Mouse (Mus musculus): Measurements from ENCODE around the gene Slc6a21. TPM values are rescaled to one million over a fixed set of nuclear protein-coding genes. Genes with fewer than 3 reads are reported as not detected.

Gene Slc6a21
- polyA plus RNA-seq (2012; rRNA removed) = 0.03 and 0.12 TPM in 2 replicates

DNA sequence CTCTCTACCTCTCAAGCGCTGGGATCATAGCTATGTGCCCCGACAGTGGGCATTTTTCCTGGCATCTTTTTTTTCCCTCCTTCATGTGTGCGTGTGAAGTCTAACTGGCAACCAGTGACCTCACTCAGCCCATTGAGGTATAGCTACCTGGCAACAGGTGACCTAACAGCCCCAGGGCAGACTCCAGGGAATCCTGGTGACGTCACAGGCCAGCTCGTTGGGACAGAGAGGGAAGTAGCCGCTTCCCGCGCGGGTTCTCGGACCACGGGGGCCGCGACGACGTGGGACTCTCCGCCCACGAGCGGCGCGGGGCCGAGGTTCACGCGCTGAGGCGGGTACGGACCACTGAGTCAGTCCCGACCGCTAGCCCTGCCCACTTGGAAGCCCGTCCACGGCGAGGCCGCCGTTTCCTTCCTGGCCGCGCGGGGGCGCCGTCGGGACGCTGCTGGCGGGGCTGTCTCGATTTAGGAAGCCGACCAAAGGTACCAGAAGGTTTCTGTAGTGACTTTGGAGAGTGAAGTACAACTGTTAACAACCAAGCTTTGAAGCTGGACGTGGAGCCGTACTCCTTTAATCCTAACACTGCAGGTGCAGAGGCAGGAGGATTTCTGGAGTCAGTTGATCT lies at the start of gene Slc6a21:
Gene Slc6a21 (plus strand): TSS at position 378 of the 625 bp plus-strand sequence.

DNA sequence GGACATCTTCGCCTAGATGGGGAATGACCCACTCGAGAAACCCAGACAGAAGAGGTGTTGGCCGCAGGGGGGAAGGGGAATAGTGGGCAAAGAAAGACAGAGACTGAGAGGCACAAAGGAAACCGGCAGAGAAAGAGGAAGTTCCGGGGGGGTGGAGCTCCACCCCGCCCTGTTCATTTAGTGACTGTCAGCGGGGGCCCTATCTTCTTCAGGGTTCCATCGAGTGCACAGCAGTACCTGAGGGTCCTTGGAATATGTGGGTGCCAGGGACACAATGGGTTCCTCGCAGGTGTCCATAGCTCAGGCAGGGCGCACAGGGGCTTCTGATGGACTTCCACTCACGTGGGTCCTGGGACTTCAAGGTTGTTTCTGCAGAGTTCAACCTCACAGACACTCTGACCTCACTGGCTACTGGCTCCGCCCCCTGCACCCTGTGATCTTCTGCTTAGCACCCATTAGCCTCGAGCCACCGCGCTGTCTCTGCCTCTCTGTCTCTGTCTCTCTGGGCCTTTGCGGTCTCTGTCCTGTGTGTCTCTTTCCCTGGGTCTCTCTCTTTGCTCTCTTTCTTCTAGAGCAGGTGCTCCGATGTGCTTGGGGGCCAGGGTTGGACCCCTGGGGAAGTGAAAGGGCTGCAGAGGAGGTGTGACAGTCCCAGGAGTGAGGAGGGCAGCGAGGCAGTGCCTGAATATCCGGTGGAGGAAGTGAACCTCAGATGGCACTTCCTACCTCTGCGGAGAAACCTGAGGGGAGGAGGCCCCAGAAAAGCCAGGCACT lies 38.4 kb upstream of the Slc6a21 start, which contains the start of gene Cd37:
Gene Cd37 (minus strand): TSS at position 393 of the 774 bp plus-strand sequence.

DNA sequence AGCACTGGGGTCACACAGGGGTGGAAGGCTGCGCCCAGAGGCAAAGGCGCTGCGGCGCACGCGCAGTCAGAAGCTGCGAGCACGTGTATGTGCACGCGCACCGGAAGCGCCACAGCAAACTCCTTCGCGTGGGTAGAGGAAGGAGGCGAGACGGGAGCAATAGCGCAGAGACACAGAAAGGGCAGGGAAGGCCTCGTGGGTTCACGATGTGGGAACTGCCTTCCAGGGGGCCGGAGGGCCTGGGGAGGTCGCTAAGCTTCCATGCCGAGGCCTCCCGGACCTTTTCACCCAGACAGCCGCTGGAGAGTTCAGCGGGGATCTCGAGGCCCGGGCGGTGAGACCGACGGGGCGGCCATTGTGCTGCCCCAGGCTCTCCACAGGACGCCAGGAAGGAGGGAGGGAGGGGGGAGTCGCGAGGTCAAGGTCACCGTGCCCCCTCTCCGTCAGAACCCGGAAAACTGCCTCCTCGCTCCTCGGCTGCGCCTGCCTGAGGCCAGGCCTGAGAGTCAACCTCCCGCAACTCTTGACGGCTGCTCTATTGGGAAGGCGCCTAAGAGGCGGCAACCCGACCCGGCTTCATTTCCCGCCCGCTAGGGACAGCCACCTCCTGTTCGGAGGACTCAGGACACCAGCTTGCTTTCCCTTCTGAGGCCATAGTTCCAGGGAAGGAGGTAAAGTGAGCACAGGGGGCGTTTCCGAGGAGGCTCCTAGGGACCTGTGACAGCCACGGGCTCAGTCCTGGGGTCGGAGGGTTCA lies 36.5 kb upstream of the Slc6a21 start, which contains the start of gene Slc6a16:
Gene Slc6a16 (plus strand): TSS at position 453 of the 756 bp plus-strand sequence.

DNA sequence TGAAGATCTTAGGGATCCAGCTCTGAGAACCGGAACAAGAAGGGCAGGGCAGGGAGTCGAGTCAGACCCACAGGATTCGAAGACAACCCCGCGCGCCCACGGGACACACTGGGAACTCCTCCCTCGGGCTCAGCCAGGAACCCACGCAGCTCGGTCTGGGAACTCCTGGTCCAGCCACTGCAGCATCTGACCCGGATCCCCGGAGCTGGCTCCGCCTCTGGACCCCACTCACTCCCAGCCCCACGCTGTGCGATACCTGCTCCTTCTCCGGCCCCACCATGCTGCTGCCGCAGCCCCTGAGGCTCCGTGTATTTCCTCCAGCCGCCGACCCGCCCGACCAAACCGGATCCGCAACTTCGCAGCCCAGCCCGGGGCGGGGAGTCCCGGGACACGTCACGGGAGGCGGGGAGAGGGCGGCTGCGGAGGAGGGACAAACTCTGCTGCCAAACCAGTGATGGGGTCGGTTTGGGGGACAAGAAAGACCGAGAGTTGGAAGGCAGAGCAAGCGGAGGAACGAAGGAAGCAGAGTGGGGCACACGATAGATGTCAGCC lies 56.2 kb downstream of the Slc6a21 start, which contains the start of gene Trpm4:
Gene Trpm4 (minus strand): TSS at position 350 of the 552 bp plus-strand sequence.

DNA sequence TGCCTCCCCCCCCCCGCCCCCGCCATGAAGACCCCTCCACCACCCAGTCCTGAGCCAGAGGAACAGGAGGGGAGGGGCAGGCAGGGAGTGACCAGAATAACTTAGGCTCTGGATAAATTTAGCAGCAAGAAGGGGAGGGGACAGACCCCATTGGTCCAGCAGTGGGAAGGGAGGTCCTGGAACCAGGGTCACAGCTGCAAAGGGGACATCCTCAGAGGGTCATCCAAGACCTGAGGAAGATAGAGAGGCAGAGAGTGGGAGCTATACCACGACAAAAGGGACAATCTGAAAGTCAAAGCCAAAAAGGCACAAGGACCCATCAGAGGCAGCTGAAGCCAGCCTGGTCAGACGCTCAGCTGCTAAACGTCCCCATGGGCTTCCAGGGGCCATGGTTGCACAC lies 57.7 kb downstream of the Slc6a21 start, which contains the start of gene Hrc:
Gene Hrc (plus strand): TSS at position 235 of the 400 bp plus-strand sequence.

Other genes with a start within 250 kb of the Slc6a21 start
- gene Prr12, start 224.6 kb upstream of the Slc6a21 start, polyA plus RNA-seq (2012; rRNA removed) = 9.9 and 13.2 TPM in 2 replicates
- gene Nosip, start 215.1 kb upstream of the Slc6a21 start, polyA plus RNA-seq (2012; rRNA removed) = 74.9 and 77.9 TPM in 2 replicates
- 17.9 and 18.6 TPM in 2 replicates for gene Prrg2, start 214.8 kb upstream of the Slc6a21 start, polyA plus RNA-seq (2012; rRNA removed)
- 34.7 and 64.0 TPM in 2 replicates for gene Rcn3, start 185.3 kb upstream of the Slc6a21 start, polyA plus RNA-seq (2012; rRNA removed)
- gene Fcgrt, start 173.7 kb upstream of the Slc6a21 start, polyA plus RNA-seq (2012; rRNA removed) = 15.8 and 18.4 TPM in 2 replicates
- gene Rps11, start 153.1 kb upstream of the Slc6a21 start, polyA plus RNA-seq (2012; rRNA removed) = 524 and 549 TPM in 2 replicates
- gene Rpl13a, start 148.8 kb upstream of the Slc6a21 start, polyA plus RNA-seq (2012; rRNA removed) = 2,210 and 2,469 TPM in 2 replicates
- 0.21 and 0.34 TPM in 2 replicates for gene Gm45713, start 141.3 kb upstream of the Slc6a21 start, polyA plus RNA-seq (2012; rRNA removed)
- 7.5 and 9.1 TPM in 2 replicates for gene Flt3l, start 141.1 kb upstream of the Slc6a21 start, polyA plus RNA-seq (2012; rRNA removed)
- 144 and 160 TPM in 2 replicates for gene Pih1d1, start 123.2 kb upstream of the Slc6a21 start, polyA plus RNA-seq (2012; rRNA removed)
- 13.3 and 16.7 TPM in 2 replicates for gene Aldh16a1, start 122.9 kb upstream of the Slc6a21 start, polyA plus RNA-seq (2012; rRNA removed)
- gene Slc17a7, start 113.6 kb upstream of the Slc6a21 start, polyA plus RNA-seq (2012; rRNA removed) = 45.9 and 55.3 TPM in 2 replicates
- gene Gfy, start 97.9 kb upstream of the Slc6a21 start, polyA plus RNA-seq (2012; rRNA removed) = 0.16 and 0.22 TPM in 2 replicates
- 0.19 and 0.21 TPM in 2 replicates for gene Pth2, start 96.5 kb upstream of the Slc6a21 start, polyA plus RNA-seq (2012; rRNA removed)
- gene Ccdc155, start 72.6 kb upstream of the Slc6a21 start, polyA plus RNA-seq (2012; rRNA removed) = 0.56 and 0.74 TPM in 2 replicates
- gene Dkkl1, start 65.4 kb upstream of the Slc6a21 start, polyA plus RNA-seq (2012; rRNA removed) = 5.7 and 5.9 TPM in 2 replicates
- 57.7 and 65.9 TPM in 2 replicates for gene Tead2, start 61.8 kb upstream of the Slc6a21 start, polyA plus RNA-seq (2012; rRNA removed)
- 1.5 and 1.6 TPM in 2 replicates for gene Cd37, start 38.4 kb upstream of the Slc6a21 start, polyA plus RNA-seq (2012; rRNA removed)
- 2.1 and 2.2 TPM in 2 replicates for gene Slc6a16, start 36.4 kb upstream of the Slc6a21 start, polyA plus RNA-seq (2012; rRNA removed)
- 23.4 and 26.7 TPM in 2 replicates for gene Trpm4, start 56.3 kb downstream of the Slc6a21 start, polyA plus RNA-seq (2012; rRNA removed)
- 0.35 and 2.8 TPM in 2 replicates for gene Hrc, start 57.8 kb downstream of the Slc6a21 start, polyA plus RNA-seq (2012; rRNA removed)
- 60.6 and 63.5 TPM in 2 replicates for gene Ppfia3, start 89.5 kb downstream of the Slc6a21 start, polyA plus RNA-seq (2012; rRNA removed)
- gene Lin7b, start 93.1 kb downstream of the Slc6a21 start, polyA plus RNA-seq (2012; rRNA removed) = 59.8 and 63.1 TPM in 2 replicates
- 619 and 668 TPM in 2 replicates for gene Snrnp70, start 118.2 kb downstream of the Slc6a21 start, polyA plus RNA-seq (2012; rRNA removed)
- 0.03 TPM in 1 of 2 replicates, not detected in the other for gene Kcna7, start 128.1 kb downstream of the Slc6a21 start, polyA plus RNA-seq (2012; rRNA removed)
- 0.06 and 0.13 TPM in 2 replicates for gene Ntf5, start 136.2 kb downstream of the Slc6a21 start, polyA plus RNA-seq (2012; rRNA removed)
- 0.31 and 0.66 TPM in 2 replicates for gene Lhb, start 143.3 kb downstream of the Slc6a21 start, polyA plus RNA-seq (2012; rRNA removed)
- gene Gys1, start 157.3 kb downstream of the Slc6a21 start, polyA plus RNA-seq (2012; rRNA removed) = 23.7 and 24.0 TPM in 2 replicates
- 114 and 117 TPM in 2 replicates for gene Ruvbl2, start 160.6 kb downstream of the Slc6a21 start, polyA plus RNA-seq (2012; rRNA removed)
- 1,600 and 1,742 TPM in 2 replicates for gene Ftl1, start 182.4 kb downstream of the Slc6a21 start, polyA plus RNA-seq (2012; rRNA removed)
- gene Bax, start 189.4 kb downstream of the Slc6a21 start, polyA plus RNA-seq (2012; rRNA removed) = 176 and 188 TPM in 2 replicates
- gene Tulp2, start 204.4 kb downstream of the Slc6a21 start, polyA plus RNA-seq (2012; rRNA removed) = 0.22 and 0.32 TPM in 2 replicates
- gene Gm45808, start 209.3 kb downstream of the Slc6a21 start, polyA plus RNA-seq (2012; rRNA removed) = 0.17 TPM in 1 of 2 replicates, not detected in the other
- gene Dhdh, start 211.3 kb downstream of the Slc6a21 start, polyA plus RNA-seq (2012; rRNA removed) = 3.0 and 3.2 TPM in 2 replicates
- gene Nucb1, start 232.9 kb downstream of the Slc6a21 start, polyA plus RNA-seq (2012; rRNA removed) = 99.6 and 103 TPM in 2 replicates
- gene Ppp1r15a, start 248.8 kb downstream of the Slc6a21 start, polyA plus RNA-seq (2012; rRNA removed) = 13.4 and 14.0 TPM in 2 replicates
- gene Plekha4, start 248.8 kb downstream of the Slc6a21 start, polyA plus RNA-seq (2012; rRNA removed) = 2.4 and 6.4 TPM in 2 replicates

Data from central nervous system, embryonic 18 days (tissue).